Mouse (Mus musculus) B cell, adult 62 days (primary cell): ENCODE measurements around the gene Olfr1412. TPM values are rescaled to one million over a fixed set of nuclear protein-coding genes. Genes with fewer than 3 reads are reported as not detected.

Source experiments
- total RNA-seq: library from RNA; stranded (reverse); gene quantifications from 4 replicates; pipeline ENCODE4 v1.2.4, GENCODE M21; 2023

Gene Olfr1412
- not detected in 4 replicates for total RNA-seq

GRCm38 (mm10) chr1:92585479-92585878, at the start of gene Olfr1412:
TSS of gene Olfr1412 (plus strand) at chr1:92585779.

GRCm38 (mm10) chr1:92571022-92571421, 14.6 kb upstream of the Olfr1412 start, which contains the start of gene Olfr1413:
TSS of gene Olfr1413 (plus strand) at chr1:92571322.

GRCm38 (mm10) chr1:92594111-92594510, 8.5 kb downstream of the Olfr1412 start, which contains the start of gene Olfr1411:
TSS of gene Olfr1411 (plus strand) at chr1:92594411.

GRCm38 (mm10) chr1:92605482-92605881, 19.9 kb downstream of the Olfr1412 start, which contains the start of gene Olfr1410:
TSS of gene Olfr1410 (plus strand) at chr1:92605782.

GRCm38 (mm10) chr1:92617488-92617887, 31.9 kb downstream of the Olfr1412 start, which contains the start of gene Olfr12:
TSS of gene Olfr12 (plus strand) at chr1:92617788.

Other genes starting within 250 kb of the Olfr1412 start
- 101 to 110 TPM (median 107 TPM) in 4 replicates for gene Ndufa10, start 111.9 kb upstream of the Olfr1412 start, total RNA-seq
- gene Olfr1416, start 100.7 kb upstream of the Olfr1412 start, total RNA-seq = not detected in 4 replicates
- not detected in 4 replicates for gene Olfr1415, start 89.7 kb upstream of the Olfr1412 start, total RNA-seq
- not detected in 4 replicates for gene Olfr1414, start 67.1 kb upstream of the Olfr1412 start, total RNA-seq
- gene Olfr1413, start 14.5 kb upstream of the Olfr1412 start, total RNA-seq = not detected in 4 replicates
- gene Olfr1411, start 8.6 kb downstream of the Olfr1412 start, total RNA-seq = not detected in 4 replicates
- not detected in 4 replicates for gene Olfr1410, start 20.0 kb downstream of the Olfr1412 start, total RNA-seq
- gene Olfr12, start 32.0 kb downstream of the Olfr1412 start, total RNA-seq = not detected in 4 replicates
- 69.8 to 73.5 TPM (median 72.4 TPM) in 4 replicates for gene Cops9, start 56.2 kb downstream of the Olfr1412 start, total RNA-seq
- gene Otos, start 63.1 kb downstream of the Olfr1412 start, total RNA-seq = not detected in 4 replicates
- gene Gpc1, start 245.9 kb downstream of the Olfr1412 start, total RNA-seq = 0.30 TPM in 1 of 4 replicates, not detected in the others